Mouse (Mus musculus): Measurements from ENCODE around the gene Kcnq1. TPM values are rescaled to one million over a fixed set of nuclear protein-coding genes. Genes with fewer than 3 reads are reported as not detected.
A peak's percentile ranks its signal among the peaks of the same experiment; 100 is the strongest.

Kcnq1 gene
- polyA plus RNA-seq, 2 experiments: 1.5 to 1.7 TPM

GRCm38 (mm10) chr7:143390277-143390948 is 284.3 kb downstream of the Kcnq1 start:
- DNase-seq (ENCODE audit: low spot score): no peak
- H3K27me3 ChIP-seq (ENCODE audit: control insufficient read depth, insufficient read depth, low read length): no peaks in the 10 kb centered on the region
- ATAC-seq (ENCODE audit: low FRiP score, low read depth): no peak
- no peak for TF ChIP-seq POLR2A (IDR thresholded peaks at IDR 0.05; ENCODE audit: borderline replicate concordance, extremely low read depth, insufficient read depth, insufficient read length)
- peaks cover 36% of the 10 kb centered on the region for H3K4me1 ChIP-seq (ENCODE audit: control insufficient read depth, insufficient read depth, low read length)
- 73% methylated on average over 12 of the region's 12 CpGs for WGBS
- no peak overlapping the region for H3K27ac ChIP-seq (replicated peaks; ENCODE audit: low read depth, low read length)
- H3K9me3 ChIP-seq (ENCODE audit: control insufficient read depth, low read length): peaks cover 4% of the 10 kb centered on the region
- no peak overlapping the region for H3K4me3 ChIP-seq (replicated peaks; ENCODE audit: low read length)
- H3K9ac ChIP-seq (ENCODE audit: low read depth, low read length, severe bottlenecking): no peak overlapping the region
- no peaks in the 10 kb centered on the region for H3K36me3 ChIP-seq (ENCODE audit: control insufficient read depth, insufficient read depth, low read length)
- no peak overlapping the region for H3K4me2 ChIP-seq (replicated peaks; ENCODE audit: low read depth, low read length, severe bottlenecking)

- Histone ChIP-seq H3K27me3 (ENCODE audit: control insufficient read depth, insufficient read depth, low read length) (no peaks in the 10 kb centered on the region), H3K4me2 (replicated peaks; ENCODE audit: low read depth, low read length, severe bottlenecking) (no peak overlapping the region), H3K4me1 (ENCODE audit: control insufficient read depth, insufficient read depth, low read length) (peaks cover 17% of the 10 kb centered on the region), H3K36me3 (ENCODE audit: control insufficient read depth, insufficient read depth, low read length) (no peaks in the 10 kb centered on the region), H3K4me3 (replicated peaks; ENCODE audit: low read length) (no peak overlapping the region), H3K9ac (ENCODE audit: low read depth, low read length, severe bottlenecking) (no peak overlapping the region), H3K27ac (replicated peaks; ENCODE audit: low read depth, low read length) (no peak overlapping the region), H3K9me3 (ENCODE audit: control insufficient read depth, low read length) (peaks cover 4% of the 10 kb centered on the region)
- WGBS: 56% methylated on average over 9 of the region's 9 CpGs
- TF ChIP-seq POLR2A (IDR thresholded peaks at IDR 0.05; ENCODE audit: borderline replicate concordance, extremely low read depth, insufficient read depth, insufficient read length): no peak
- DNase-seq (ENCODE audit: low spot score) (no peak), ATAC-seq (ENCODE audit: low FRiP score, low read depth) (0 out of 2 replicates have a peak, but pooled peaks have one; percentile 47)
Measured at GRCm38 (mm10) chr7:143395113-143395563, 289.0 kb downstream of the Kcnq1 start.

GRCm38 (mm10) chr7:143399756-143400155 is 293.6 kb downstream of the Kcnq1 start:
- no peak overlapping the region for H3K4me3 ChIP-seq (replicated peaks; ENCODE audit: low read length)
- no peak overlapping the region for H3K9ac ChIP-seq (ENCODE audit: low read depth, low read length, severe bottlenecking)
- 78% methylated on average over 10 of the region's 10 CpGs for WGBS
- H3K27ac ChIP-seq (replicated peaks; ENCODE audit: low read depth, low read length): no peak overlapping the region
- H3K4me2 ChIP-seq (replicated peaks; ENCODE audit: low read depth, low read length, severe bottlenecking): no peak overlapping the region
- peaks cover 3% of the 10 kb centered on the region; the same call in 1 of the 2 replicates for H3K9me3 ChIP-seq (ENCODE audit: control insufficient read depth, low read length)
- H3K27me3 ChIP-seq (ENCODE audit: control insufficient read depth, insufficient read depth, low read length): no peaks in the 10 kb centered on the region
- ATAC-seq (ENCODE audit: low FRiP score, low read depth): no peak
- DNase-seq (ENCODE audit: low spot score): no peak
- no peak for TF ChIP-seq POLR2A (IDR thresholded peaks at IDR 0.05; ENCODE audit: borderline replicate concordance, extremely low read depth, insufficient read depth, insufficient read length)
- peaks cover 11% of the 10 kb centered on the region for H3K4me1 ChIP-seq (ENCODE audit: control insufficient read depth, insufficient read depth, low read length)
- H3K36me3 ChIP-seq (ENCODE audit: control insufficient read depth, insufficient read depth, low read length): no peaks in the 10 kb centered on the region

- peaks cover 3% of the 10 kb centered on the region; the same call in 1 of the 2 replicates for H3K9me3 ChIP-seq (ENCODE audit: control insufficient read depth, low read length)
- 51% methylated on average over 6 of the region's 6 CpGs for WGBS
- H3K4me1 ChIP-seq (ENCODE audit: control insufficient read depth, insufficient read depth, low read length): peaks cover 4% of the 10 kb centered on the region
- H3K9ac ChIP-seq (ENCODE audit: low read depth, low read length, severe bottlenecking): no peak overlapping the region
- H3K4me3 ChIP-seq (replicated peaks; ENCODE audit: low read length): no peak overlapping the region
- H3K4me2 ChIP-seq (replicated peaks; ENCODE audit: low read depth, low read length, severe bottlenecking): no peak overlapping the region
- no peaks in the 10 kb centered on the region for H3K36me3 ChIP-seq (ENCODE audit: control insufficient read depth, insufficient read depth, low read length)
- H3K27ac ChIP-seq (replicated peaks; ENCODE audit: low read depth, low read length): no peak overlapping the region
- ATAC-seq (ENCODE audit: low FRiP score, low read depth) (no peak), DNase-seq (ENCODE audit: low spot score) (no peak)
- no peak for TF ChIP-seq POLR2A (IDR thresholded peaks at IDR 0.05; ENCODE audit: borderline replicate concordance, extremely low read depth, insufficient read depth, insufficient read length)
- no peaks in the 10 kb centered on the region for H3K27me3 ChIP-seq (ENCODE audit: control insufficient read depth, insufficient read depth, low read length)
Measured at GRCm38 (mm10) chr7:143400599-143400998, 294.4 kb downstream of the Kcnq1 start.

GRCm38 (mm10) chr7:143401429-143402016 is 295.4 kb downstream of the Kcnq1 start:
- Histone ChIP-seq H3K27me3 (ENCODE audit: control insufficient read depth, insufficient read depth, low read length) (no peaks in the 10 kb centered on the region), H3K36me3 (ENCODE audit: control insufficient read depth, insufficient read depth, low read length) (no peaks in the 10 kb centered on the region), H3K27ac (replicated peaks; ENCODE audit: low read depth, low read length) (0 out of 2 replicates have a peak overlapping the region, but pooled peaks have one; percentile 4), H3K9me3 (ENCODE audit: control insufficient read depth, low read length) (peaks cover 3% of the 10 kb centered on the region; the same call in 1 of the 2 replicates), H3K9ac (ENCODE audit: low read depth, low read length, severe bottlenecking) (no peak overlapping the region), H3K4me1 (ENCODE audit: control insufficient read depth, insufficient read depth, low read length) (peaks cover 2% of the 10 kb centered on the region; the same call in 1 of the 2 replicates), H3K4me2 (replicated peaks; ENCODE audit: low read depth, low read length, severe bottlenecking) (no peak overlapping the region), H3K4me3 (replicated peaks; ENCODE audit: low read length) (no peak overlapping the region)
- peak; percentile 58 for DNase-seq (ENCODE audit: low spot score)
- no peak for TF ChIP-seq POLR2A (IDR thresholded peaks at IDR 0.05; ENCODE audit: borderline replicate concordance, extremely low read depth, insufficient read depth, insufficient read length)
- peak; percentile 85 for ATAC-seq (ENCODE audit: low FRiP score, low read depth)
- WGBS: 44% methylated on average over 5 of the region's 5 CpGs
